Mouse (Mus musculus): ENCODE data around the gene Gm10719.
"Not testable (repeated sequence)": the region's sequence is repeated elsewhere in the genome, so short reads cannot be mapped to it uniquely, and the experiment has no call there.

DNA sequence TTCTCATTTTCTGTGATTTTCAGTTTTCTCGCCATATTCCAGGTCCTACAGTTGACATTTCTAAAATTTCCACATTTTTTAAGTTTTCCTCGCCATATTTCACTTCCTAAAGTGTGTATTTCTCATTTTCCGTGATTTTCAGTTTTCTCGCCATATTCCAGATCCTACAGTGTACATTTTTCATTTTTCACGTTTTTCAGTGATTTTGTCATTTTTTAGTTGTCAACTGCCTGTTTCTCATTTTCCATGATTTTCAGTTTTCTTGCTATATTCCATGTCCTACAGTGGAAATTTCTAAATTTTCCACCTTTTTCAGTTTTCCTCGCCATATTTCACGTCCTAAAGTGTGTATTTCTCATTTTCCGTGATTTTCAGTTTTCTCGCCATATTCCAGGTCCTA, 9.9 kb upstream of the Gm10719 start:
- not testable (repeated sequence) for TF ChIP-seq CTCF, EP300 (IDR thresholded peaks at IDR 0.05)

Data from lung, postnatal 0 days (tissue).